Mouse (Mus musculus): ENCODE results near the gene Zbtb34.

- no peak for TF ChIP-seq CTCF (IDR thresholded peaks at IDR 0.05; ENCODE audit: low read depth)
- no peak for TF ChIP-seq EP300 (IDR thresholded peaks at IDR 0.05; ENCODE audit: low read depth)
Observed at GRCm38 (mm10) chr2:33429339-33429738, 1.8 kb downstream of the Zbtb34 start.
